Mouse (Mus musculus): ENCODE measurements at regions not wholly inside any gene's neighbourhood (a gene's known extent, or its start where the extent isn't known, plus 50 kb on each side); places are given as distances from the start of the nearest gene placed in this dataset.

- TF ChIP-seq POLR2A (IDR thresholded peaks at IDR 0.05; ENCODE audit: extremely low read depth, insufficient read depth, low read length): no peak
- no peak for TF ChIP-seq CTCF (IDR thresholded peaks at IDR 0.05; ENCODE audit: extremely low read depth, insufficient read depth, low read length)
These were observed 104.5 kb upstream of the Ipo5 start for GRCm38 (mm10) chr14:120806553-120806893.

Measured in cortical plate, adult 2 months (tissue).